Mouse (Mus musculus) ES-Bruce4 (cell line): ENCODE data around the gene Unc93b1. TPM values are rescaled to one million over a fixed set of nuclear protein-coding genes. Genes with fewer than 3 reads are reported as not detected.

ENCODE experiments used
- H3K27ac ChIP-seq: 2 replicates; pipeline ENCODE4 v1.5.1; 2012; ENCODE audit warnings: low read length, inconsistent platforms; ENCODE audit not compliant: insufficient read depth
- H3K27me3 ChIP-seq: 2 replicates; pipeline ENCODE4 v1.6.1; 2012; ENCODE audit warnings: mild to moderate bottlenecking, low read length, inconsistent platforms; ENCODE audit not compliant: control insufficient read depth, poor library complexity, insufficient read depth, severe bottlenecking
- H3K36me3 ChIP-seq: 2 replicates; pipeline ENCODE4 v1.6.1; 2012; ENCODE audit warnings: inconsistent platforms, mild to moderate bottlenecking, low read length, moderate library complexity; ENCODE audit not compliant: control insufficient read depth, poor library complexity, insufficient read depth, severe bottlenecking
- H3K4me1 ChIP-seq: one replicate; pipeline ENCODE4 v1.8.1; 2011; ENCODE audit warnings: low read length; ENCODE audit not compliant: control insufficient read depth, insufficient read depth
- H3K4me3 ChIP-seq: 2 replicates; pipeline ENCODE4 v1.5.1; 2011; ENCODE audit warnings: low read depth, mild to moderate bottlenecking, low read length
- H3K9ac ChIP-seq: 2 replicates; pipeline ENCODE4 v1.6.1; 2012; ENCODE audit warnings: low read depth, mild to moderate bottlenecking, inconsistent platforms; ENCODE audit not compliant: poor library complexity, severe bottlenecking
- H3K9me3 ChIP-seq: replicated peaks from 2 replicates; pipeline ENCODE4 v1.6.1; 2012; ENCODE audit warnings: mild to moderate bottlenecking, low read length, inconsistent platforms; ENCODE audit not compliant: control insufficient read depth, poor library complexity, insufficient read depth, severe bottlenecking
- CTCF ChIP-seq: IDR thresholded peaks from one replicate; pipeline ENCODE4 v1.8.1; 2011; ENCODE audit warnings: low read depth, low read length
- EP300 ChIP-seq: IDR thresholded peaks from 2 replicates; pipeline ENCODE4 v1.6.1; 2011; ENCODE audit warnings: low read depth, low read length; ENCODE audit not compliant: insufficient read depth
- POLR2A ChIP-seq: IDR thresholded peaks from one replicate; pipeline ENCODE4 v1.8.1; 2011; ENCODE audit warnings: low read length; ENCODE audit not compliant: insufficient read depth
- polyA plus RNA-seq: library from polyadenylated mRNA; stranded (reverse); fragments of >200 nt; gene quantifications from 2 replicates; pipeline ENCODE4 v1.2.4, GENCODE M21; 2011; ENCODE audit warnings: low read depth; ENCODE audit not compliant: missing spikeins, insufficient read depth, insufficient read length

The Unc93b1 gene
- polyA plus RNA-seq, 1 experiment, result 13.5 TPM

DNA sequence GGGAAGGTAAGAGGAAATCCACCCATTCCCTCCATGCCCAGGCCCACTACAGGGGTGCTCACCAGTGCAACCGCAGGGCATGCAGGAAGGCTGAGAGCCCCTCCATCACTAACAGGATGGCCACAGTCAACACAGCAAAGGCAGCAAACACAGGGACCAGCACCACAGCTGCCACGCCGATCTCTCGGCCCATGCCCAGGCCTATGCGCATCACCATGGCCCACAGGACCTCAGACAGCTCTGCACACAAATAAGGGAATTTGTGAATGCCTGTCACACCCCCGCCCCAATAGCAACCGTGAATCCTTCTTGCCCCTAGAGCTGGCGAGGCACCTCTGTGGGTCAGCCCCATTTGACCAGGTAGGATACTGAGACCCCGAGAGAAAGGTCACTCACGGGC is 38.8 kb upstream of the Unc93b1 start:
- Histone ChIP-seq H3K4me3 (no peak overlapping the region), H3K27ac (no peak overlapping the region), H3K27me3 (no peaks in the 10 kb centered on the region), H3K9ac (no peak overlapping the region), H3K36me3 (peaks cover 16% of the 10 kb centered on the region), H3K9me3 (no peaks in the 10 kb centered on the region), H3K4me1 (no peaks in the 10 kb centered on the region)
- TF ChIP-seq POLR2A, result no peak
- no peak for TF ChIP-seq EP300

DNA sequence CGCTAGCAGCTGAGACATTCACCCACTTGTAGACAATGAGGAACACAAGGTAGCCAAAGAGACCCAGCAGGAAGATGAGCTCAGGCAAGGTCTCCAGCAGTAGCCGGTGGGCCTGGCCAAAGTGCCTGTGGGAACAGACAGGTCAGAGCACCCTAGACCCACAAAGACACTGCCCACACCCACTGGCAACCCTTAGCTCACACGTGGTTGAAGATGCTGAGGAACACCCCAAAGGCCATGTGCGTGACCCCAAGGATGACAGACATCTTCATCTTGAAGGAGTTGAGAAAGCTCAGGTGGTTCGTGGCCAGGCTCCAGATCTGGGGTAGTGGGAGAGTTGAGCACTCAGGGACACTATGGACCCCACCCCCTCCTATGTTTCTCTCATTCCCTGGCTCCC is 37.4 kb upstream of the Unc93b1 start:
- peaks cover 10% of the 10 kb centered on the region for H3K36me3 ChIP-seq
- no peak overlapping the region for H3K4me3 ChIP-seq
- H3K9ac ChIP-seq, result no peak overlapping the region
- no peaks in the 10 kb centered on the region for H3K9me3 ChIP-seq
- TF ChIP-seq EP300 (no peak), POLR2A (no peak), CTCF (no peak)
- no peaks in the 10 kb centered on the region for H3K4me1 ChIP-seq
- no peak overlapping the region for H3K27ac ChIP-seq
- H3K27me3 ChIP-seq, result no peaks in the 10 kb centered on the region

DNA sequence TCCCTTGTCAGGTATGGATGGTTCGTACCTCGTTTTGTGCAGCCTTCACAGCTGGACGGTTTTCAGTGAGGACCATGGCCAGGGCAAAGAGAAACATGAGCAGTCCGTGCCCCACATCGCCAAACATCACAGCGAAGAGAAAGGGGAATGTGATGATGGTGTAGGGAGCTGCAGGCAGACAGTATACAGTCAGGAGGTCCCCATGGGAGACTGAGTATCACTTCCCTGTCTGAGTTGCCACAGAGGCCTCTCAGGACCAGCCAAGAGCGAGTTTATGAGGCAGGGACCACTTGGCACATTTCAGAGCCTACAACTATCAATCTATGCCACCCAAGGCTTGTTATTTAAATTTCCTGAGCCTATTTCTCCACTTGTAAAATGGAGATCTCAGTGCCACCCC is 36.0 kb upstream of the Unc93b1 start:
- Histone ChIP-seq H3K36me3 (no peaks in the 10 kb centered on the region; the same call in 1 of the 2 replicates), H3K9me3 (no peaks in the 10 kb centered on the region)

DNA sequence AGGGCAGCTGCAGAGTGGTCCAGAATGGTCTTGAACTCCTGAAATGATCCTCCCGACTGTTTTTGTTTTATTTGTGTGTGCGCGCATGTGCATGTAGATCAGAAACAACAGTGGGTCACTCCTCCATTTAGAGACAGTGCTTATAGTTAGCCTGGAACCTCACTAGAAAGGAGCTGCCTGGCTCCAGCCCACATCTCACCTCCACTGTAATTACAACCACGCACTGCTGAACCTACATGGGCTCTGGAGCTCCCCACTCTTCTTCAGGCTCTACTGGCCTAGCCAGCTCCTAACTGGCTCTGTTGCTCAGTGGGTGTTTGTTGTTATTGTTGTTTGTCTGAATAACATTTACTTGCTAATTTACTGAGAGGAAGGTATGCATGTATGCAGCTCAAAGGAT is 35.4 kb upstream of the Unc93b1 start:
- no peaks in the 10 kb centered on the region for H3K27me3 ChIP-seq
- TF ChIP-seq EP300 (no peak), POLR2A (no peak), CTCF (no peak)
- H3K9ac ChIP-seq, result no peak overlapping the region
- H3K36me3 ChIP-seq, result no peaks in the 10 kb centered on the region
- H3K27ac ChIP-seq, result no peak overlapping the region
- no peaks in the 10 kb centered on the region for H3K9me3 ChIP-seq
- H3K4me3 ChIP-seq, result no peak overlapping the region
- no peaks in the 10 kb centered on the region for H3K4me1 ChIP-seq

More for the DNA sequence above, 36.0 kb upstream of the Unc93b1 start:
- Histone ChIP-seq H3K9ac (no peak overlapping the region), H3K4me1 (no peaks in the 10 kb centered on the region), H3K27me3 (no peaks in the 10 kb centered on the region), H3K27ac (no peak overlapping the region), H3K4me3 (no peak overlapping the region)
- TF ChIP-seq EP300 (no peak), POLR2A (no peak), CTCF (no peak)

DNA sequence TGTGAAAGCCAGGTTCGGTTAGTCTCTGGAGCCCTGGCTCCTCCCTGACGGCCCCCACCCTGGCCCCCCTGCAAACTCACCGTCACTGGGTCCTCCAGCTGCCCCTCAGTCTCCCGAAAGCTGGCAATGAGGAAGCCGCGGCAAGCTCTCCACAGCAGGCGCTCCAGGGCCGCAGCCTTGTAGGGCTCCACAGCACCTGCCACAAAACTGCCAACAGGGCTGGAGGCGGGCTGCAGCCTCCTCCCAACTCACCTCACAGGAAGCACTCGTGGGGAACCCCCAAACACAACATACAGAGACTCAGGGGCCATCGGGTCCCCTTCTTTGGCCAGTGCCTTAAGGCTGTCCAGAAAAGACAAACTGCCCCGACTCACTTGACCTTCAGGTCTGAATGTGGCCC is 32.0 kb upstream of the Unc93b1 start:
- Histone ChIP-seq H3K36me3 (no peaks in the 10 kb centered on the region), H3K27ac (no peak overlapping the region), H3K4me1 (peaks cover 5% of the 10 kb centered on the region), H3K27me3 (no peaks in the 10 kb centered on the region), H3K4me3 (no peak overlapping the region), H3K9ac (no peak overlapping the region), H3K9me3 (no peaks in the 10 kb centered on the region)
- no peak for TF ChIP-seq CTCF
- TF ChIP-seq EP300, result no peak
- TF ChIP-seq POLR2A, result no peak

DNA sequence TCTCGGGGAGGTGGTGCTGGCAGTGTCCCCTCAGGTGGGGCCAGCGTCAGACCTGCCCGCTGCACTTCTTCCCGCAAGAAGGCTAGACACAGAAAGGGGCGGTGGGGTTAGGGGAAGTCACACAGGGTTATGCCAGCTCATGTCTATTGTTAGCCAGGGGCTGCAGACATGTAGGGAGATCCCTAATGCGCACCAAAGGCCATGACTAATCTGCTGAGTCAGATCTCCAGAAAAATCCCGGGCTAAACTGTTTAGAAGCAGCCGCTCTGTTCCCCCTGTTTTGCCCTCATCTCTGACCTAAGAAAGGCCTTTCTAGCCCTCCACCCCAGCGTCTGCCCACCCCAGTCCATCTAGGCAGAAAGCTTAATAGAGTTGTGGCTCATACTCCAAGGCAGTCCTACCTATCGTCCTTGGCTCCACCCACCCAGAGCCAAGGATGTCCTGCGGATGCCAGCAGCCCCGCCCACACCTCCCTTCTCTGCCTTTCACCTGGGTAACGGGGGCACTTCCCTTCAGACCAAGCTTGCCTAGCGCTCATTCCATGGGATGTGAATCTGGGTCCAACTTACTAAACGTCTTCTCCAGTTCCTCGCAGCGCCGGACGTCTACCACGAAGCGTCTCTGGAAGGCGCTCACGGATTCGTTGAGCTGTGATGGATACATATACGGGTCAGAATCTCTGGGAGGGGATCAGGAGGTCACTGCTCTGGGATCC is 31.2 kb upstream of the Unc93b1 start:
- Histone ChIP-seq H3K9ac (no peak overlapping the region), H3K9me3 (no peaks in the 10 kb centered on the region), H3K4me3 (peak overlapping the region; percentile 42), H3K27me3 (no peaks in the 10 kb centered on the region), H3K4me1 (peaks cover 5% of the 10 kb centered on the region), H3K36me3 (no peaks in the 10 kb centered on the region), H3K27ac (no peak overlapping the region)
- TF ChIP-seq CTCF, result no peak
- TF ChIP-seq EP300, result no peak

DNA sequence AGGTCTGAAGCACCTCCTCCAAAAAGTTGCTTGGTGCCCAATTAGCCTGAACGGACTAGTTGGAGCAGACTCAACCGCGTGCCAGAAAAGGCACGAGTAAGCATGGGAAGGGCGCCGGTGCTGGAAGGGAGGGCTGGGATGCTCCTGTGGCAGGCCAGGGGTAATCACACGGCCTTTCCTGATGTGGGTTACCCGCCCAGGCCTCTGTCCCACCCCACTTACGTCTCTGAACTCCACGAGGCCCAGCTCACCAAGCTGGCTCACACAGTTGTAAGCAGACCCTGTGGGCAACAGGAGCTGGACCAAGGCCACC is 30.7 kb upstream of the Unc93b1 start:
- Histone ChIP-seq H3K4me3 (peak overlapping the region; percentile 42), H3K27ac (no peak overlapping the region)

More for the DNA sequence above, 30.7 kb upstream of the Unc93b1 start:
- H3K27me3 ChIP-seq, result no peaks in the 10 kb centered on the region
- no peaks in the 10 kb centered on the region for H3K9me3 ChIP-seq
- peaks cover 5% of the 10 kb centered on the region for H3K4me1 ChIP-seq
- TF ChIP-seq CTCF (no peak), EP300 (no peak), POLR2A (no peak)
- H3K36me3 ChIP-seq, result no peaks in the 10 kb centered on the region
- no peak overlapping the region for H3K9ac ChIP-seq
